Mouse (Mus musculus) stomach, embryonic 14.5 days (tissue): ENCODE measurements around the gene Add2. TPM values are rescaled to one million over a fixed set of nuclear protein-coding genes. Genes with fewer than 3 reads are reported as not detected.
A peak's percentile ranks its signal among the peaks of the same experiment; 100 is the strongest.

ENCODE experiments used
- ATAC-seq: fragments of 200-750 bp; cut with Nextera tagmentation; 2 replicates; pipeline ENCODE4 v1.8.0; 2017; ENCODE audit warnings: low read depth, moderate TSS enrichment; ENCODE audit not compliant: insufficient number of reproducible peaks, insufficient read depth, low FRiP score
- H3K27ac ChIP-seq: fragments of 300-500 bp; sonication (generic); 2 replicates; pipeline ENCODE4 v1.5.1; 2014; ENCODE audit warnings: mild to moderate bottlenecking, low read length, moderate library complexity, mixed read lengths
- H3K27me3 ChIP-seq: fragments of 300-500 bp; sonication (generic); 2 replicates; pipeline ENCODE4 v1.6.1; 2014; ENCODE audit warnings: low read length, control low read depth, mixed read lengths; ENCODE audit not compliant: control insufficient read depth, insufficient read depth
- H3K36me3 ChIP-seq: fragments of 300-500 bp; sonication (generic); 2 replicates; pipeline ENCODE4 v1.6.1; 2014; ENCODE audit warnings: mild to moderate bottlenecking, control low read depth, low read length, moderate library complexity, mixed read lengths; ENCODE audit not compliant: control insufficient read depth, insufficient read depth
- H3K4me1 ChIP-seq: fragments of 300-500 bp; sonication (generic); 2 replicates; pipeline ENCODE4 v1.6.1; 2014; ENCODE audit warnings: low read length, control low read depth, mixed read lengths; ENCODE audit not compliant: control insufficient read depth, insufficient read depth
- H3K4me2 ChIP-seq: fragments of 300-500 bp; sonication (generic); replicated peaks from 2 replicates; pipeline ENCODE4 v1.6.1; 2014; ENCODE audit warnings: low read depth, low read length, control low read depth
- H3K4me3 ChIP-seq: fragments of 300-500 bp; sonication (generic); 2 replicates; pipeline ENCODE4 v1.5.1; 2014; ENCODE audit warnings: low read depth, low read length, control low read depth
- H3K9ac ChIP-seq: fragments of 300-500 bp; sonication (generic); replicated peaks from 2 replicates; pipeline ENCODE4 v1.6.1; 2014; ENCODE audit warnings: low read depth, mild to moderate bottlenecking, control low read depth, low read length, moderate library complexity, mixed read lengths
- H3K9me3 ChIP-seq: fragments of 300-500 bp; sonication (generic); 2 replicates; pipeline ENCODE4 v1.6.1; 2016; ENCODE audit warnings: low read depth, low read length, control low read depth; ENCODE audit not compliant: control insufficient read depth
- WGBS: fragments of 180-500 bp; shearing (Covaris S2); extraction: QIAGEN DNeasy Blood & Tissue Kit; methylation state at CpG from one replicate; pipeline ENCODE4 v1.1.7; 2014; 5-methylcytosine and 5-hydroxymethylcytosine counted together
- polyA plus RNA-seq: library from polyadenylated mRNA; unstranded; fragments of >200 nt; fragmentation: Nextera tagmentation; extraction: Ambion mirVana; gene quantifications from 2 replicates; pipeline ENCODE4 v1.2.1, GENCODE M21; 2014

Add2 gene
- polyA plus RNA-seq, 1 experiment from 2014 or later = 7.7 TPM

DNA sequence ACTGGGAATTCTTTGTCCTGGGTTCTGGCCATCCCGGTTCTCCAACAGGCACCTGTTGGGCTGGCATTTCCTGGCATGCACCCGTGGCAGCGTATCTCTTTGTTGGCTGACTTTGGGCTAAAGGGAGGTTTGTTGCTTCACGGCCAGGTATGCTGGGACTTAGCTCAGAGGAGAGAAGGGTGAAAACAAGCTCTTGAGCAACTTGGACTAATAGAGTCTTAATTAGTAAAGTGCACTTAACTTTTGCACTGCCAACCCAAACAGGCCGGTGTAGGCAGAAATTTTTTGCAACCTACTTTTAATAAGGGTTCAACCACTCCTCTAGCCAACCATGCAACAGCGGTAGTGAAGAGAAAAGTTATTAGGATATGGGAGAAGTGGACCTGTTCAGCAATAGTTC, 116.5 kb downstream of the Add2 start:
- no peaks in the 10 kb centered on the region for H3K36me3 ChIP-seq
- H3K27ac ChIP-seq = no peak overlapping the region
- H3K9me3 ChIP-seq = no peaks in the 10 kb centered on the region
- no peak for ATAC-seq
- WGBS = 89% methylated on average over 6 of the region's 6 CpGs
- H3K9ac ChIP-seq = no peak overlapping the region
- no peaks in the 10 kb centered on the region for H3K27me3 ChIP-seq
- no peak overlapping the region for H3K4me3 ChIP-seq
- no peaks in the 10 kb centered on the region for H3K4me1 ChIP-seq
- H3K4me2 ChIP-seq = no peak overlapping the region

- Histone ChIP-seq H3K9ac (no peak overlapping the region), H3K27ac (no peak overlapping the region), H3K36me3 (no peaks in the 10 kb centered on the region), H3K27me3 (no peaks in the 10 kb centered on the region), H3K9me3 (no peaks in the 10 kb centered on the region), H3K4me3 (no peak overlapping the region), H3K4me1 (no peaks in the 10 kb centered on the region), H3K4me2 (no peak overlapping the region)
- 28% methylated on average over 4 of the region's 4 CpGs for WGBS
- ATAC-seq = no peak
Observed at GRCm38 (mm10) chr6:86148518-86148917, 120.0 kb downstream of the Add2 start.

DNA sequence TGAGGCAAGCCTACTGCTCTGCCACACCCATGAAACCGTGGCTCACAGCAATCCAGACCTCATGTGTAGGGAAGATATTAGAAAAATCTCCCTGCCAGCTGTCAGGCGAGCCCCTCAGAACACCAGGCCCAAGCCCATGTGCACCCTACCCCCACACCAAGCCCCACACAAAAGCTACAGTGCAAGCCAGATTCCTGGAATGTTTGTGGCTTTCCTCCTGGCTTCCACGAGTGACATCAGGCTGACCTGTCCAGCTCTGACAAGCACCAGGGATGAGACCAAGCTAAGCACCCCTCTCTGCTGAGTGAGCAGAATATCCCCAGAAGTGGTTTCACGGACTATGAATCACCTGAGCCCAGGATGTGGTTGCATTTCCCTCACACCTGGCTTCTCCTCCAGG, 120.5 kb downstream of the Add2 start:
- H3K27ac ChIP-seq = no peak overlapping the region
- no peak overlapping the region for H3K4me2 ChIP-seq
- H3K9me3 ChIP-seq = no peaks in the 10 kb centered on the region
- 49% methylated on average over 4 of the region's 4 CpGs for WGBS
- no peak overlapping the region for H3K4me3 ChIP-seq
- no peak overlapping the region for H3K9ac ChIP-seq
- H3K36me3 ChIP-seq = no peaks in the 10 kb centered on the region
- no peak for ATAC-seq
- no peaks in the 10 kb centered on the region for H3K4me1 ChIP-seq
- no peaks in the 10 kb centered on the region for H3K27me3 ChIP-seq

DNA sequence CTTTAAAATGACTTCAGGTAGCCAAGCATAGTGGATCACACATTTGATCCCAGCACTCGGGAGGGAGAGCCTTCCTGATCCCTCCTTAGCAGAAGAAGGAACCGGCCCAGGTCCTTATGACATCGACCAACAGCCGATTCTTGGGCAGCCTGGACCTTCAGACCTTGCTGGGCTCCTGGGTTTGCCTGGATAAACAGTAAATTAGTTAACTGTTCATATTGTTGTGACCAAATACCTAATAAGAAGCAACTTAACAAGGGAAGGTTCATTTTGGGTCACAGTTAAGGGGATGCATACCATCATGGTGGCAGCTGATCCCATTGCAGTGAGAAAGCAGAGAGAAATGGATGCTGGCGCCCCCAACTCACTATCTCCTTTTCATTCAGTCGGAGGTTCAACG, 124.2 kb downstream of the Add2 start:
- Histone ChIP-seq H3K27me3 (no peaks in the 10 kb centered on the region), H3K9ac (no peak overlapping the region), H3K9me3 (no peaks in the 10 kb centered on the region), H3K4me3 (no peak overlapping the region), H3K36me3 (no peaks in the 10 kb centered on the region), H3K27ac (no peak overlapping the region), H3K4me1 (no peaks in the 10 kb centered on the region), H3K4me2 (no peak overlapping the region)
- WGBS = 90% methylated on average over 7 of the region's 7 CpGs
- ATAC-seq = no peak

DNA sequence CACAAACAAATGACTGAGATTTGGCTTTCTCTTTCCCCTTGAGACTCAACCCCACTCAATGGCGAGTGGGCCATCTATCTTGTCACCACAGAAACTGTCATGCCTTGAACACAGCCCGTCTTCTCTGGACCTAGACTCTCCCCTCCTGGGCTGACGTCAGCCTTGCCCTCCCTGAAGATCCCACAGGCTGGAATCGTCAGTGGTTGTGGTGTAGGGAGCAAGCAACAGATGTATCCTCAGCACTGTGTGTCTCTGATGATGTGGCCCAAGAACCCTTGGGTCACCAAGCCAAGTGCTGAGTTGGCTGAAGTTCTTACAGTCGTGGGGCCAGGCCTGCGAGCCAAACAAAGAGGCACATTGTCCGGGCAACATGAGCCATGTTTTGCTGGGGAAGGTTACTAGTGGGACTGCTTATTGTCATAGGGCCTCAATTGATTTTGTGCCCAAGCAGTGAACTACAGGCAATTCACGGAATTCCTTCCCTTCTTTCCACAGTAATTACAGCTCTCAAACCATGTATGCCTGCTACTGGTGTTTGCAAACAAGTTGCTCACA, 125.0 kb downstream of the Add2 start:
- 0 out of 2 replicates have a peak, but pooled peaks have one; percentile 14 for ATAC-seq
- Histone ChIP-seq H3K4me2 (no peak overlapping the region), H3K9ac (no peak overlapping the region), H3K4me1 (no peaks in the 10 kb centered on the region), H3K36me3 (no peaks in the 10 kb centered on the region), H3K4me3 (no peak overlapping the region), H3K27ac (no peak overlapping the region), H3K9me3 (no peaks in the 10 kb centered on the region), H3K27me3 (no peaks in the 10 kb centered on the region)
- 68% methylated on average over 8 of the region's 8 CpGs for WGBS

DNA sequence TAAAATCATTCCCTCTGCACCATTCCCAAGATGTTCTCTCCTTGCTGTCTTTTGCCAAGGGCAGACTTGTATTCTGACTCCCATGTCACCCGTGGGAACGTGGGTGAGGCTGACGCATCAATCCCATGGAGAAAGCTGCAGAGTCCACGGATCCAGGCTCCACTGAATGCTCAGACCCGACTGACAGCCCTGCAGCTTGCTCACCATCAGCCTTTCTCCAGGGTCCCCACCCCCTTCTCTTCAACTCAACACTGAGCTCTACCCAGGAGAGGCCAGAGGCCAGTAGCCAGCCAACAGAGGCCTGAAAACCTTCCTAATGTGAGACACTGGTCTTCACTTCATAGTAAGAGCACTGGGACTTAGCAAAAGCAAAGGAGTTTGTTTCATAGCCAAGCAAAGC, 125.5 kb downstream of the Add2 start:
- 71% methylated on average over 5 of the region's 5 CpGs for WGBS
- H3K9me3 ChIP-seq = no peaks in the 10 kb centered on the region
- H3K4me1 ChIP-seq = no peaks in the 10 kb centered on the region
- no peaks in the 10 kb centered on the region for H3K27me3 ChIP-seq
- H3K36me3 ChIP-seq = no peaks in the 10 kb centered on the region
- no peak overlapping the region for H3K27ac ChIP-seq
- no peak overlapping the region for H3K4me2 ChIP-seq
- ATAC-seq = no peak
- no peak overlapping the region for H3K4me3 ChIP-seq
- no peak overlapping the region for H3K9ac ChIP-seq

- Histone ChIP-seq H3K4me1 (no peaks in the 10 kb centered on the region), H3K27me3 (no peaks in the 10 kb centered on the region), H3K36me3 (no peaks in the 10 kb centered on the region), H3K27ac (no peak overlapping the region), H3K9ac (no peak overlapping the region), H3K4me3 (no peak overlapping the region), H3K4me2 (no peak overlapping the region), H3K9me3 (no peaks in the 10 kb centered on the region)
- WGBS = 47% methylated on average over 2 of the region's 2 CpGs
- ATAC-seq = no peak
Observed at GRCm38 (mm10) chr6:86154481-86154880, 126.0 kb downstream of the Add2 start.

DNA sequence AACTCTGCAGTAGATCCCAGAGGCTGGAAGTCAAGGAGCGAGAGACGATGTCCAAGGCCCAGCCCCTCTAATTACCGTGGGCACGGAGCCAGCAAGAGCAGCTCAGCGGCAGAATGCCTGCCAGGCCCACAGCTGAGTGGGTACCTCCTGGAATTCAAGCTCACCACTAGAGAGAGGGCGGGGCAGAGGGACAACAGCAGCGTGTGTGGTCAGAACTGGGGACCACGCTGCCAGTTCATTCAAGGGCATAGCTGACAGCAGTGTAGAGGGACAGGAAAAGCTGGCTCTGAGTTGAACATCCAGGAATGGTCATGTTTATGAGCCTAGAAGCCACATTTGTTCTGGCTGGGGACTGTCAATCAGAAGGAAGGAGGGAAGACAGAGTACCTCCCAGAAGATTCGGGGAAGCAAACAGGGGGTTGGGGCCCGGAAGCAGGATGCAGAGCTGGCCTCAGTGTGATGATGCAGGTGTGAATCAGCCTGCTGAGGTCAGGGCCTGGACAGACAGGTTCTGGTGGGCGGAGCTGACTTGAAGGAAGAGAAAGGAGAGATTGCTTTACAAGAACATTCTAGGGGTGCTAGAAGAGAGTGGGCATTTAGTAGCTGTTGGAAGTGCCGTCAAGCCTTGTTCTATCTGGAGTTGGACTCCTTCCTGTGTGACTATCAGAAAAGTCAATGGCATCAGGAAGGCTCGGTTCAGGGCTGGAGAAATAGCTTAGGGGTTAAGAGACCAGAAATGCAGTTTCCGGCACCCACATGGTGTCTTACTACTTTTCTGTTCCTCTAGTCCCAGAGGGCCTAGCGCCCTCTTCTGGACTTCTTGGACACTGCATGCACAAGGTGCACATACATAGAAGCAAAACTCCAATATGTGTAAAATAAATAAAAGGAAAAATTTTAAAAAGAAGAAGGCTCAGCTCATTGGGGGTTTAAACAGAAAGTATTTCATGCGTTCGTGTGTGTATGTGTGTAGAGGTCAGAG, 129.1 kb downstream of the Add2 start:
- no peak overlapping the region for H3K9ac ChIP-seq
- ATAC-seq = no peak
- H3K27me3 ChIP-seq = no peaks in the 10 kb centered on the region
- no peaks in the 10 kb centered on the region for H3K9me3 ChIP-seq
- no peak overlapping the region for H3K4me3 ChIP-seq
- H3K4me1 ChIP-seq = no peaks in the 10 kb centered on the region
- no peak overlapping the region for H3K27ac ChIP-seq
- no peaks in the 10 kb centered on the region for H3K36me3 ChIP-seq
- no peak overlapping the region for H3K4me2 ChIP-seq
- 54% methylated on average over 17 of the region's 17 CpGs for WGBS
